In genomic region chr7:25372441-25372840, GRCm38 (mm10) we compare ENCODE assay signal across 24 mouse cellular contexts. TPM values are rescaled to one million over a fixed set of nuclear protein-coding genes. Genes with fewer than 3 reads are reported as not detected.
A peak's percentile ranks its signal among the peaks of the same experiment; 100 is the strongest.
DNase-seq lines count a peak whose midpoint lies in the region; ATAC-seq and TF ChIP-seq lines count a peak whose summit lies in the region.
"Had no signal": no experiment of that assay in that cellular context is flagged by ENCODE, and none has a peak within 500 bp of the region (broad histone marks: within the 10 kb centered on the region; RNA-seq: fewer than 3 reads in every experiment).

No protein-coding gene starts in this region.

- H3K4me2 ChIP-seq in embryonic facial prominence, embryonic 14.5 days (ENCODE audit: low read depth, low read length): no peak overlapping the region
- H3K4me2 ChIP-seq: hindbrain, embryonic 12.5 days; kidney, embryonic 15.5 days; limb, embryonic 13.5 days; liver, embryonic 13.5 days had no signal

- DNase-seq in embryonic facial prominence, embryonic 14.5 days (ENCODE audit: low spot score): peak; percentile 38
- no peak for DNase-seq in embryonic facial prominence, embryonic 10.5 days (ENCODE audit: low spot score)
- DNase-seq in lung, adult 2 months: peak; percentile 56
- peak; percentile 77 to 80 for DNase-seq in lung, postnatal 4 days
- no peak for DNase-seq in cerebellum, postnatal 14 days
- no peak for DNase-seq in cerebellum, adult 8-10 months
- no peak for DNase-seq in thymus, postnatal 36 days
- DNase-seq: cerebellum, adult 18-20 months; cerebellum, postnatal 36 days; gastrocnemius, postnatal 25 days; heart, adult 2 months; kidney, adult 11 months; kidney, postnatal 4 days; liver, embryonic 13.5 days; thymus, postnatal 25 days had no signal

- WGBS in embryonic facial prominence, embryonic 14.5 days: 84% methylated on average over 5 of the region's 5 CpGs
- 91% methylated on average over 5 of the region's 5 CpGs for WGBS in embryonic facial prominence, embryonic 10.5 days
- WGBS in lung, adult 2 months: 61% methylated on average over 5 of the region's 5 CpGs

- TF ChIP-seq POLR2A in lung, adult 2 months (IDR thresholded peaks at IDR 0.05; ENCODE audit: borderline replicate concordance, extremely low read depth, low read depth, low read length): no peak

- no peak for ATAC-seq in embryonic facial prominence, embryonic 14.5 days (ENCODE audit: low read depth)
- ATAC-seq: CD4-positive, CD25-positive, alpha-beta regulatory T cell, adult 4 months had no signal

- no peak for TF ChIP-seq CTCF in lung, adult 2 months (IDR thresholded peaks at IDR 0.05; ENCODE audit: insufficient read depth, low read length)

- no peaks in the 10 kb centered on the region for H3K9me3 ChIP-seq in embryonic facial prominence, embryonic 14.5 days (ENCODE audit: control insufficient read depth, low read length)
- H3K9me3 ChIP-seq in embryonic facial prominence, embryonic 10.5 days: no peaks in the 10 kb centered on the region
- H3K9me3 ChIP-seq: hindbrain, embryonic 12.5 days; kidney, embryonic 15.5 days; limb, embryonic 13.5 days; liver, embryonic 13.5 days; midbrain, embryonic 10.5 days had no signal

- H3K4me1 ChIP-seq in embryonic facial prominence, embryonic 14.5 days (ENCODE audit: control insufficient read depth, insufficient read depth, low read length): peaks cover 4% of the 10 kb centered on the region; the same call in 1 of the 2 replicates
- peaks cover 34% of the 10 kb centered on the region for H3K4me1 ChIP-seq in embryonic facial prominence, embryonic 10.5 days
- no peaks in the 10 kb centered on the region; the same call in 1 of the 2 replicates for H3K4me1 ChIP-seq in lung, adult 2 months (ENCODE audit: control insufficient read depth, insufficient read depth, low read length)

- no peak overlapping the region for H3K27ac ChIP-seq in embryonic facial prominence, embryonic 14.5 days (replicated peaks; ENCODE audit: low read depth, low read length)
- no peak overlapping the region for H3K27ac ChIP-seq in embryonic facial prominence, embryonic 10.5 days (replicated peaks)
- H3K27ac ChIP-seq: heart, adult 2 months; hindbrain, embryonic 12.5 days; kidney, embryonic 15.5 days; limb, embryonic 13.5 days; liver, embryonic 13.5 days; midbrain, embryonic 10.5 days had no signal

- peaks cover 22% of the 10 kb centered on the region for H3K27me3 ChIP-seq in embryonic facial prominence, embryonic 14.5 days (replicated peaks; ENCODE audit: control insufficient read depth, insufficient read depth, low read length)
- peaks cover 52% of the 10 kb centered on the region for H3K27me3 ChIP-seq in embryonic facial prominence, embryonic 10.5 days (replicated peaks; ENCODE audit: low read depth, poor library complexity, severe bottlenecking)

- H3K4me3 ChIP-seq in embryonic facial prominence, embryonic 14.5 days (ENCODE audit: low read depth, low read length): no peak overlapping the region
- no peak overlapping the region for H3K4me3 ChIP-seq in embryonic facial prominence, embryonic 10.5 days
- no peak overlapping the region for H3K4me3 ChIP-seq in lung, adult 2 months (replicated peaks; ENCODE audit: extremely low read depth, low read depth, low read length)
- H3K4me3 ChIP-seq: heart, adult 2 months; hindbrain, embryonic 12.5 days; kidney, embryonic 15.5 days; limb, embryonic 13.5 days; liver, embryonic 13.5 days; midbrain, embryonic 10.5 days had no signal

- no peak overlapping the region for H3K9ac ChIP-seq in embryonic facial prominence, embryonic 14.5 days (ENCODE audit: low read depth, low read length)
- H3K9ac ChIP-seq: hindbrain, embryonic 12.5 days; kidney, embryonic 15.5 days; limb, embryonic 13.5 days; liver, embryonic 13.5 days had no signal

- H3K36me3 ChIP-seq in embryonic facial prominence, embryonic 14.5 days (ENCODE audit: control insufficient read depth, insufficient read depth, low read length): no peaks in the 10 kb centered on the region
- H3K36me3 ChIP-seq in embryonic facial prominence, embryonic 10.5 days (replicated peaks): no peaks in the 10 kb centered on the region
- H3K36me3 ChIP-seq: hindbrain, embryonic 12.5 days; kidney, embryonic 15.5 days; limb, embryonic 13.5 days; liver, embryonic 13.5 days; midbrain, embryonic 10.5 days had no signal

RNA-seq across cellular contexts. Expression of gene Cnfn, which starts 2.9 kb away (rescaled TPM):
- polyA plus RNA-seq in embryonic facial prominence, embryonic 14.5 days (2014; fragmentation: Nextera tagmentation; extraction: Ambion mirVana): 17.7 and 80.3 TPM in 2 replicates
- polyA plus RNA-seq in embryonic facial prominence, embryonic 10.5 days (2016; fragmentation: Nextera tagmentation; extraction: Ambion mirVana): not detected in 2 replicates
- 0.53 and 1,347 TPM in 2 replicates for polyA plus RNA-seq in lung, adult 2 months (2012; rRNA removed)
- polyA plus RNA-seq: CD4-positive, CD25-positive, alpha-beta regulatory T cell, adult 4 months; heart, adult 2 months; heart, embryonic 14.5 days; hindbrain, embryonic 12.5 days; midbrain, embryonic 10.5 days had no signal

RNA-seq across cellular contexts. Expression of gene Lipe, which starts 26.1 kb away (rescaled TPM):
- polyA plus RNA-seq in embryonic facial prominence, embryonic 14.5 days (2014; fragmentation: Nextera tagmentation; extraction: Ambion mirVana): 4.2 and 4.9 TPM in 2 replicates
- polyA plus RNA-seq in embryonic facial prominence, embryonic 10.5 days (2016; fragmentation: Nextera tagmentation; extraction: Ambion mirVana): 7.8 and 11.6 TPM in 2 replicates
- 90.2 and 103 TPM in 2 replicates for polyA plus RNA-seq in lung, adult 2 months (2012; rRNA removed)

RNA-seq across cellular contexts. Expression of gene Cxcl17, which starts 40.2 kb away (rescaled TPM):
- polyA plus RNA-seq in embryonic facial prominence, embryonic 14.5 days (2014; fragmentation: Nextera tagmentation; extraction: Ambion mirVana): 0.85 and 1.9 TPM in 2 replicates
- 0.69 and 0.75 TPM in 2 replicates for polyA plus RNA-seq in embryonic facial prominence, embryonic 10.5 days (2016; fragmentation: Nextera tagmentation; extraction: Ambion mirVana)
- polyA plus RNA-seq in lung, adult 2 months (2012; rRNA removed): 41.1 and 48.0 TPM in 2 replicates
- polyA plus RNA-seq: CD4-positive, CD25-positive, alpha-beta regulatory T cell, adult 4 months; liver, embryonic 13.5 days; lung, embryonic 16.5 days; small intestine, adult 2 months; testis, adult 2 months had no signal

RNA-seq across cellular contexts. Expression of gene Megf8, which starts 55.5 kb away (rescaled TPM):
- 15.4 and 15.8 TPM in 2 replicates for polyA plus RNA-seq in embryonic facial prominence, embryonic 14.5 days (2014; fragmentation: Nextera tagmentation; extraction: Ambion mirVana)
- polyA plus RNA-seq in embryonic facial prominence, embryonic 10.5 days (2016; fragmentation: Nextera tagmentation; extraction: Ambion mirVana): 17.6 and 17.7 TPM in 2 replicates
- 46.8 and 49.8 TPM in 2 replicates for polyA plus RNA-seq in lung, adult 2 months (2012; rRNA removed)

Comparison
In these comparisons a context has a peak if more than half of its experiments do, and no peak if none do; other contexts are left out.
1. DNase-seq: peak in embryonic facial prominence, embryonic 14.5 days (single experiment), lung, adult 2 months (single experiment) and lung, postnatal 4 days (2 of 2); none in embryonic facial prominence, embryonic 10.5 days (single experiment), cerebellum, postnatal 14 days (0 of 2), cerebellum, adult 8-10 months (single experiment) and thymus, postnatal 36 days (0 of 2).
2. RNA of gene Cxcl17, which starts 40.2 kb away (polyA plus RNA-seq): 41.1 to 48.0 TPM in lung, adult 2 months; 0.85 to 1.9 TPM in embryonic facial prominence, embryonic 14.5 days and 0.69 to 0.75 TPM in embryonic facial prominence, embryonic 10.5 days; every median in the first group is over 10 times any median in the second.